Mouse (Mus musculus) cerebellum, adult 2 months (tissue): ENCODE measurements around the gene Ccdc92b. TPM values are rescaled to one million over a fixed set of nuclear protein-coding genes. Genes with fewer than 3 reads are reported as not detected.

Source experiments
- DNase-seq, 2 experiments: peaks; one replicate each; pipeline ENCODE4 v3.0.0; 2021
- H3K27ac ChIP-seq: fragments of 200-500 bp; 2 replicates; pipeline ENCODE4 v1.5.1; 2012; ENCODE audit warnings: low read length, control low read depth, inconsistent platforms; ENCODE audit not compliant: insufficient read depth
- H3K27me3 ChIP-seq: fragments of 200-500 bp; 2 replicates; pipeline ENCODE4 v1.6.1; 2012; ENCODE audit warnings: inconsistent platforms, mild to moderate bottlenecking, low read length, moderate library complexity; ENCODE audit not compliant: control insufficient read depth, insufficient read depth
- H3K4me1 ChIP-seq: fragments of 200-500 bp; 2 replicates; pipeline ENCODE4 v1.6.1; 2011; ENCODE audit warnings: low read length; ENCODE audit not compliant: control insufficient read depth, insufficient read depth
- H3K4me3 ChIP-seq: fragments of 200-500 bp; replicated peaks from 2 replicates; pipeline ENCODE3; 2011; ENCODE audit warnings: mild to moderate bottlenecking, low read depth, low read length, control low read depth; ENCODE audit not compliant: insufficient read depth
- CTCF ChIP-seq: fragments of 200-500 bp; IDR thresholded peaks from 2 replicates; pipeline ENCODE4 v1.5.1; 2011; ENCODE audit warnings: low read depth, mild to moderate bottlenecking, control low read depth, low read length, moderate library complexity, borderline replicate concordance; ENCODE audit not compliant: insufficient read depth
- POLR2A ChIP-seq: fragments of 200-500 bp; IDR thresholded peaks from 2 replicates; pipeline ENCODE4 v1.6.1; 2011; ENCODE audit warnings: low read length, control low read depth, borderline replicate concordance; ENCODE audit not compliant: insufficient read depth
- WGBS: fragments of 180-500 bp; shearing (Covaris S2); methylation state at CpG from one replicate; pipeline ENCODE4 v1.1.7; 2018; 5-methylcytosine and 5-hydroxymethylcytosine counted together
- polyA plus RNA-seq: library from polyadenylated mRNA; depleted of rRNA; stranded (reverse); fragments of >200 nt; gene quantifications from 2 replicates; pipeline ENCODE4 v1.2.3, GENCODE M21; 2012

Ccdc92b gene
- polyA plus RNA-seq, 1 experiment: 22.7 TPM

GRCm38 (mm10) chr11:74582464-74582863 is 36.9 kb upstream of the Ccdc92b start:
- WGBS: 16% methylated on average over 3 of the region's 3 CpGs
- H3K27me3 ChIP-seq: no peaks in the 10 kb centered on the region
- H3K4me3 ChIP-seq: no peak overlapping the region
- peak overlapping the region; percentile 65 for H3K27ac ChIP-seq
- peak; percentile 75 to 89 for DNase-seq
- H3K4me1 ChIP-seq: peaks cover 43% of the 10 kb centered on the region
- TF ChIP-seq POLR2A (no peak), CTCF (no peak)

- H3K27ac ChIP-seq: no peak overlapping the region
- TF ChIP-seq POLR2A (no peak), CTCF (no peak)
- peaks cover 54% of the 10 kb centered on the region for H3K4me1 ChIP-seq
- DNase-seq: peak in 1 of 2 experiments; percentile 27
- 81% methylated on average over 7 of the region's 7 CpGs for WGBS
- no peaks in the 10 kb centered on the region for H3K27me3 ChIP-seq
- H3K4me3 ChIP-seq: no peak overlapping the region
Measured at GRCm38 (mm10) chr11:74583824-74584349, 35.5 kb upstream of the Ccdc92b start.

- DNase-seq: peak; percentile 47
- Histone ChIP-seq H3K27me3 (no peaks in the 10 kb centered on the region), H3K4me1 (peaks cover 54% of the 10 kb centered on the region), H3K4me3 (no peak overlapping the region), H3K27ac (no peak overlapping the region)
- WGBS: 51% methylated on average over 10 of the region's 10 CpGs
- TF ChIP-seq CTCF: no peak
- no peak for TF ChIP-seq POLR2A
Measured at GRCm38 (mm10) chr11:74584946-74585723, 34.3 kb upstream of the Ccdc92b start.

GRCm38 (mm10) chr11:74586401-74586800 is 33.0 kb upstream of the Ccdc92b start:
- peak; percentile 57 to 68 for DNase-seq
- WGBS: 17% methylated on average over 5 of the region's 5 CpGs
- Histone ChIP-seq H3K4me1 (peaks cover 54% of the 10 kb centered on the region), H3K27ac (no peak overlapping the region), H3K27me3 (no peaks in the 10 kb centered on the region), H3K4me3 (no peak overlapping the region)
- TF ChIP-seq POLR2A (no peak), CTCF (no peak)

- peaks cover 31% of the 10 kb centered on the region for H3K4me1 ChIP-seq
- H3K27me3 ChIP-seq: no peaks in the 10 kb centered on the region
- peak overlapping the region; percentile 67 for H3K4me3 ChIP-seq
- under 1% methylated on average over 66 of the region's 66 CpGs for WGBS
- peak; percentile 74 to 85 for DNase-seq
- H3K27ac ChIP-seq: peak overlapping the region; percentile 36
- no peak for TF ChIP-seq POLR2A
Measured at GRCm38 (mm10) chr11:74589401-74590238, 29.8 kb upstream of the Ccdc92b start.

- Histone ChIP-seq H3K27me3 (no peaks in the 10 kb centered on the region), H3K4me3 (peak overlapping the region; percentile 67), H3K27ac (no peak overlapping the region), H3K4me1 (peaks cover 25% of the 10 kb centered on the region)
- 2% methylated on average over 25 of the region's 25 CpGs for WGBS
- no peak for DNase-seq
- TF ChIP-seq CTCF (no peak), POLR2A (no peak)
Measured at GRCm38 (mm10) chr11:74590239-74590596, 29.2 kb upstream of the Ccdc92b start.

- H3K27ac ChIP-seq: no peak overlapping the region
- DNase-seq: no peak
- H3K27me3 ChIP-seq: no peaks in the 10 kb centered on the region
- TF ChIP-seq POLR2A (no peak), CTCF (no peak)
- peaks cover 21% of the 10 kb centered on the region for H3K4me1 ChIP-seq
- peak overlapping the region; percentile 67 for H3K4me3 ChIP-seq
- WGBS: 36% methylated on average over 13 of the region's 13 CpGs
Measured at GRCm38 (mm10) chr11:74590691-74591090, 28.7 kb upstream of the Ccdc92b start.

- 72% methylated on average over 3 of the region's 3 CpGs for WGBS
Measured at GRCm38 (mm10) chr11:74592246-74592645, 27.2 kb upstream of the Ccdc92b start.

More at GRCm38 (mm10) chr11:74592246-74592645, 27.2 kb upstream of the Ccdc92b start:
- no peak for DNase-seq
- Histone ChIP-seq H3K4me1 (peaks cover 11% of the 10 kb centered on the region), H3K4me3 (no peak overlapping the region), H3K27ac (no peak overlapping the region), H3K27me3 (no peaks in the 10 kb centered on the region)
- no peak for TF ChIP-seq CTCF
- no peak for TF ChIP-seq POLR2A
